Mouse (Mus musculus) embryonic facial prominence, embryonic 10.5 days (tissue): Measurements from ENCODE around the gene Pkp4. TPM values are rescaled to one million over a fixed set of nuclear protein-coding genes. Genes with fewer than 3 reads are reported as not detected.
A peak's percentile ranks its signal among the peaks of the same experiment; 100 is the strongest.
"Not testable (repeated sequence)": the region's sequence is repeated elsewhere in the genome, so short reads cannot be mapped to it uniquely, and the experiment has no call there.

Experiments used
- DNase-seq: peaks from one replicate; pipeline ENCODE4 v3.0.0-alpha.2; 2017; ENCODE audit warnings: low spot score
- H3K27ac ChIP-seq: fragments of 300-500 bp; sonication (generic); replicated peaks from 2 replicates; pipeline ENCODE4 v1.5.1; 2016; ENCODE audit warnings: mild to moderate bottlenecking
- H3K27me3 ChIP-seq: fragments of 300-500 bp; sonication (generic); replicated peaks from 2 replicates; pipeline ENCODE4 v1.6.1; 2016; ENCODE audit warnings: low read depth, mild to moderate bottlenecking; ENCODE audit not compliant: poor library complexity, severe bottlenecking
- H3K36me3 ChIP-seq: fragments of 300-500 bp; sonication (generic); replicated peaks from 2 replicates; pipeline ENCODE4 v1.6.1; 2016; ENCODE audit warnings: mild to moderate bottlenecking, moderate library complexity
- H3K4me1 ChIP-seq: fragments of 300-500 bp; sonication (generic); 2 replicates; pipeline ENCODE4 v1.6.1; 2016
- H3K4me3 ChIP-seq: fragments of 300-500 bp; sonication (generic); 2 replicates; pipeline ENCODE4 v1.5.1; 2016; ENCODE audit warnings: mild to moderate bottlenecking, moderate library complexity
- H3K9me3 ChIP-seq: fragments of 300-500 bp; sonication (generic); 2 replicates; pipeline ENCODE4 v1.6.1; 2016; ENCODE audit warnings: mild to moderate bottlenecking
- WGBS: fragments of 180-500 bp; shearing (Covaris S2); methylation state at CpG from one replicate; pipeline ENCODE4 v1.1.7; 2016; 5-methylcytosine and 5-hydroxymethylcytosine counted together
- polyA plus RNA-seq: library from polyadenylated mRNA; unstranded; fragments of >200 nt; fragmentation: Nextera tagmentation; extraction: Ambion mirVana; gene quantifications from 2 replicates; pipeline ENCODE4 v1.2.1, GENCODE M21; 2016

The Pkp4 gene
- polyA plus RNA-seq, 1 experiment from 2014 or later = 17.2 TPM

GRCm38 (mm10) chr2:59389971-59390370 is 229.3 kb downstream of the Pkp4 start:
- Histone ChIP-seq H3K9me3 (no peaks in the 10 kb centered on the region), H3K27ac (no peak overlapping the region), H3K27me3 (no peaks in the 10 kb centered on the region), H3K4me3 (no peak overlapping the region), H3K4me1 (peaks cover 7% of the 10 kb centered on the region), H3K36me3 (no peaks in the 10 kb centered on the region)
- no peak for DNase-seq
- 90% methylated on average over 5 of the region's 5 CpGs for WGBS

GRCm38 (mm10) chr2:59393177-59393576 is 232.5 kb downstream of the Pkp4 start:
- H3K27me3 ChIP-seq = no peaks in the 10 kb centered on the region
- no peaks in the 10 kb centered on the region for H3K9me3 ChIP-seq
- 78% methylated on average over 1 of the region's 1 CpGs for WGBS
- H3K4me1 ChIP-seq = no peaks in the 10 kb centered on the region
- H3K36me3 ChIP-seq = no peaks in the 10 kb centered on the region
- H3K27ac ChIP-seq = no peak overlapping the region
- DNase-seq = no peak
- H3K4me3 ChIP-seq = no peak overlapping the region

GRCm38 (mm10) chr2:59394651-59395050 is 234.0 kb downstream of the Pkp4 start:
- WGBS = 98% methylated on average over 4 of the region's 4 CpGs

GRCm38 (mm10) chr2:59395160-59395650 is 234.6 kb downstream of the Pkp4 start:
- not testable (repeated sequence) for H3K27ac ChIP-seq, DNase-seq, H3K9me3 ChIP-seq, H3K4me1 ChIP-seq, H3K4me3 ChIP-seq, H3K36me3 ChIP-seq, H3K27me3 ChIP-seq
- 85% methylated on average over 1 of the region's 1 CpGs for WGBS

More at GRCm38 (mm10) chr2:59394651-59395050, 234.0 kb downstream of the Pkp4 start:
- DNase-seq = no peak
- Histone ChIP-seq H3K27me3 (no peaks in the 10 kb centered on the region), H3K36me3 (no peaks in the 10 kb centered on the region), H3K4me3 (no peak overlapping the region), H3K9me3 (no peaks in the 10 kb centered on the region), H3K27ac (no peak overlapping the region), H3K4me1 (no peaks in the 10 kb centered on the region)

GRCm38 (mm10) chr2:59396555-59396954 is 235.9 kb downstream of the Pkp4 start:
- no peak overlapping the region for H3K27ac ChIP-seq
- no peaks in the 10 kb centered on the region for H3K9me3 ChIP-seq
- no peaks in the 10 kb centered on the region for H3K36me3 ChIP-seq
- 95% methylated on average over 1 of the region's 1 CpGs for WGBS
- H3K4me3 ChIP-seq = no peak overlapping the region
- no peaks in the 10 kb centered on the region for H3K27me3 ChIP-seq
- peaks cover 8% of the 10 kb centered on the region for H3K4me1 ChIP-seq
- no peak for DNase-seq

- Histone ChIP-seq H3K27me3 (no peaks in the 10 kb centered on the region), H3K4me1 (peaks cover 15% of the 10 kb centered on the region), H3K9me3 (no peaks in the 10 kb centered on the region), H3K27ac (no peak overlapping the region), H3K4me3 (no peak overlapping the region), H3K36me3 (no peaks in the 10 kb centered on the region)
- no peak for DNase-seq
Observed at GRCm38 (mm10) chr2:59397531-59397930, 236.9 kb downstream of the Pkp4 start.

GRCm38 (mm10) chr2:59400901-59401378 is 240.3 kb downstream of the Pkp4 start:
- WGBS = 33% methylated on average over 2 of the region's 2 CpGs
- peaks cover 15% of the 10 kb centered on the region for H3K4me1 ChIP-seq
- H3K9me3 ChIP-seq = no peaks in the 10 kb centered on the region
- no peaks in the 10 kb centered on the region for H3K36me3 ChIP-seq
- no peaks in the 10 kb centered on the region for H3K27me3 ChIP-seq
- no peak for DNase-seq
- H3K27ac ChIP-seq = 0 out of 2 replicates have a peak overlapping the region, but pooled peaks have one; percentile 0
- no peak overlapping the region for H3K4me3 ChIP-seq

- H3K27ac ChIP-seq = no peak overlapping the region
- DNase-seq = no peak
- H3K27me3 ChIP-seq = no peaks in the 10 kb centered on the region
- no peaks in the 10 kb centered on the region for H3K9me3 ChIP-seq
- H3K36me3 ChIP-seq = no peaks in the 10 kb centered on the region
- no peak overlapping the region for H3K4me3 ChIP-seq
- 71% methylated on average over 8 of the region's 8 CpGs for WGBS
- peaks cover 16% of the 10 kb centered on the region for H3K4me1 ChIP-seq
Observed at GRCm38 (mm10) chr2:59401841-59402461, 241.3 kb downstream of the Pkp4 start.

GRCm38 (mm10) chr2:59404022-59404421 is 243.4 kb downstream of the Pkp4 start:
- no peak for DNase-seq
- no peaks in the 10 kb centered on the region for H3K9me3 ChIP-seq
- H3K36me3 ChIP-seq = no peaks in the 10 kb centered on the region
- no peaks in the 10 kb centered on the region for H3K27me3 ChIP-seq
- no peak overlapping the region for H3K4me3 ChIP-seq
- H3K4me1 ChIP-seq = peaks cover 27% of the 10 kb centered on the region
- WGBS = 84% methylated on average over 8 of the region's 8 CpGs
- no peak overlapping the region for H3K27ac ChIP-seq

Other genes with a start within 250 kb of the Pkp4 start
- 0.63 and 0.87 TPM in 2 replicates for gene Ccdc148, start 167 bp upstream of the Pkp4 start, polyA plus RNA-seq